In the genomic region with DNA sequence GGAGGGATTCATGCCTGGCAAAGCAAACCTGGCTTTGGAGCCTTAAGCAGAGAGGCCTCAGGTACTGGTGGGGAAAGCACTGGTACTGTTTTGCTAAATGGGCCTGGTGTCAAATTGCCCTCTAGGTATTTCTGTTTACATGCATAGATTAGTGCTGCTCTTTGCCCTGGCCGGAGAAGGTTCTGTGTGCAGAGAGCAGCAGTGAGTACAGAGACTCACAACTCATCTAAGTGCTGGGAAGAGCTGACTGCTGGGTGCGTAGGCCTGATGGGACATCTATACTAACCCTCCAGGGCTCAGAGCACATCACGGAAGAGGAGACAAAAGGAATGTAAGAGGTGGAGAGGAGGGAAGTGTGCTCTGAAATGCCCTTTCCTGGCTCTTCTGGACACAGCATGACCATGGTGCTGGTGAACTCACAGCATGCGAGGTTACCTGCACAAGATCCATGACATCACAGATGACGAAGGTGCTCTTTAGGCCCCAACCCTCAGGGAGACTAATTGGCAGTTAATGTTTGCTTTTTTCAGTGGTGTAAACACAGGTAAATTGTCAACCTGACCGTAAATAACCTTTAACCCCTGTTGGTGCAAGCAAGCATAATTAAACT, we compare ENCODE assay signal across 20 mouse cellular contexts. TPM values are rescaled to one million over a fixed set of nuclear protein-coding genes. Genes with fewer than 3 reads are reported as not detected.
A peak's percentile ranks its signal among the peaks of the same experiment; 100 is the strongest.
DNase-seq lines count a peak whose midpoint lies in the region; ATAC-seq lines count a peak whose summit lies in the region.
"Had no signal": no experiment of that assay in that cellular context is flagged by ENCODE, and none has a peak within 500 bp of the region (broad histone marks: within the 10 kb centered on the region; RNA-seq: fewer than 3 reads in every experiment).

No protein-coding gene starts in this region.

- no peaks in the 10 kb centered on the region for H3K36me3 ChIP-seq in kidney, embryonic 14.5 days (ENCODE audit: control insufficient read depth, insufficient read depth, low read length)
- H3K36me3 ChIP-seq: hindbrain, embryonic 13.5 days; midbrain, embryonic 15.5 days had no signal

- DNase-seq in kidney, adult 11 months: peak; percentile 31
- peak; percentile 42 for DNase-seq in kidney, adult 9 months
- DNase-seq in kidney, postnatal 36 days: peak; percentile 33 to 45
- peak; percentile 76 for DNase-seq in yolk sac, embryonic 10.5 days (ENCODE audit: low spot score)
- DNase-seq in frontal cortex, postnatal 36 days (ENCODE audit: low spot score in 2 of 2): no peak
- DNase-seq in frontal cortex, postnatal 14 days (ENCODE audit: low spot score in 2 of 2): no peak
- DNase-seq: B cell, adult 2 months; cerebellum, adult 9-10 months; gastrocnemius, postnatal 36 days; spleen, adult 18-20 months; thymus, adult 18-20 months had no signal

- no peak for ATAC-seq in kidney, embryonic 14.5 days (ENCODE audit: low FRiP score, low TSS enrichment)
- ATAC-seq: forebrain, embryonic 13.5 days; inflammation-experienced regulatory T-cells, adult 6 months; lung, postnatal 0 days; midbrain, embryonic 15.5 days had no signal

- no peaks in the 10 kb centered on the region for H3K27me3 ChIP-seq in kidney, embryonic 14.5 days (ENCODE audit: control insufficient read depth, insufficient read depth, low read length)
- H3K27me3 ChIP-seq: forebrain, embryonic 13.5 days; hindbrain, embryonic 13.5 days; midbrain, embryonic 15.5 days had no signal

- no peaks in the 10 kb centered on the region for H3K9me3 ChIP-seq in kidney, embryonic 14.5 days (ENCODE audit: control insufficient read depth, low read length)
- H3K9me3 ChIP-seq: forebrain, embryonic 13.5 days; hindbrain, embryonic 13.5 days; midbrain, embryonic 15.5 days had no signal

- no peak overlapping the region for H3K27ac ChIP-seq in kidney, embryonic 14.5 days (ENCODE audit: low read depth, low read length)
- H3K27ac ChIP-seq: forebrain, embryonic 13.5 days; hindbrain, embryonic 13.5 days; layer of hippocampus, adult 2 months; midbrain, embryonic 15.5 days had no signal

- no peak overlapping the region for H3K4me2 ChIP-seq in kidney, embryonic 14.5 days (replicated peaks; ENCODE audit: low read depth, low read length)
- H3K4me2 ChIP-seq: forebrain, embryonic 13.5 days; hindbrain, embryonic 13.5 days; midbrain, embryonic 15.5 days had no signal

- no peak overlapping the region for H3K9ac ChIP-seq in kidney, embryonic 14.5 days (ENCODE audit: low read depth, low read length)
- H3K9ac ChIP-seq: forebrain, embryonic 13.5 days; hindbrain, embryonic 13.5 days; midbrain, embryonic 15.5 days had no signal

- no peak overlapping the region for H3K4me3 ChIP-seq in kidney, embryonic 14.5 days (ENCODE audit: low read length)
- H3K4me3 ChIP-seq: erythroblast, embryonic 14.5 days; forebrain, embryonic 13.5 days; hindbrain, embryonic 13.5 days; layer of hippocampus, adult 2 months; midbrain, embryonic 15.5 days; myocyte had no signal

- 72% methylated on average over 6 of the region's 6 CpGs for WGBS in kidney, embryonic 14.5 days

- peaks cover 7% of the 10 kb centered on the region for H3K4me1 ChIP-seq in kidney, embryonic 14.5 days (ENCODE audit: control insufficient read depth, insufficient read depth, low read length)
- H3K4me1 ChIP-seq: forebrain, embryonic 13.5 days; midbrain, embryonic 15.5 days had no signal

RNA-seq across cellular contexts. Expression of a gene that starts 23.6 kb away (rescaled TPM):
- 17.6 and 30.9 TPM in 2 replicates for polyA plus RNA-seq in kidney, embryonic 14.5 days (2014; fragmentation: Nextera tagmentation; extraction: Ambion mirVana)

Comparison
In these comparisons a context has a peak if more than half of its experiments do, and no peak if none do; other contexts are left out.
1. DNase-seq: peak in kidney, adult 11 months (single experiment), kidney, adult 9 months (single experiment), kidney, postnatal 36 days (2 of 2) and yolk sac, embryonic 10.5 days (single experiment); none in frontal cortex, postnatal 36 days (0 of 2) and frontal cortex, postnatal 14 days (0 of 2).